Mouse (Mus musculus): Measurements from ENCODE around the gene Myo10.

- TF ChIP-seq POLR2A (IDR thresholded peaks at IDR 0.05; ENCODE audit: low read depth, low read length) (no peak), CTCF (conservative IDR thresholded peaks at IDR 0.05; ENCODE audit: insufficient read depth, insufficient read length, low read depth, low read length) (no peak)
Measured at GRCm38 (mm10) chr15:25675359-25675758, 53.0 kb downstream of the Myo10 start.

All from kidney, adult 2 months (tissue).